Mouse (Mus musculus) neural tube, embryonic 10.5 days (tissue): ENCODE data around the gene Rab37.

ENCODE experiments used
- DNase-seq: peaks from one replicate; pipeline ENCODE4 v3.0.0-alpha.2; 2017; ENCODE audit warnings: low spot score; ENCODE audit errors: extremely low spot score

Gene Rab37

GRCm38 (mm10) chr11:115164341-115164975, 73.2 kb downstream of the Rab37 start:
- DNase-seq, result no peak

- no peak for DNase-seq
Measured at GRCm38 (mm10) chr11:115164976-115165374, 73.7 kb downstream of the Rab37 start.

GRCm38 (mm10) chr11:115166776-115167175, 75.5 kb downstream of the Rab37 start:
- no peak for DNase-seq

DNA sequence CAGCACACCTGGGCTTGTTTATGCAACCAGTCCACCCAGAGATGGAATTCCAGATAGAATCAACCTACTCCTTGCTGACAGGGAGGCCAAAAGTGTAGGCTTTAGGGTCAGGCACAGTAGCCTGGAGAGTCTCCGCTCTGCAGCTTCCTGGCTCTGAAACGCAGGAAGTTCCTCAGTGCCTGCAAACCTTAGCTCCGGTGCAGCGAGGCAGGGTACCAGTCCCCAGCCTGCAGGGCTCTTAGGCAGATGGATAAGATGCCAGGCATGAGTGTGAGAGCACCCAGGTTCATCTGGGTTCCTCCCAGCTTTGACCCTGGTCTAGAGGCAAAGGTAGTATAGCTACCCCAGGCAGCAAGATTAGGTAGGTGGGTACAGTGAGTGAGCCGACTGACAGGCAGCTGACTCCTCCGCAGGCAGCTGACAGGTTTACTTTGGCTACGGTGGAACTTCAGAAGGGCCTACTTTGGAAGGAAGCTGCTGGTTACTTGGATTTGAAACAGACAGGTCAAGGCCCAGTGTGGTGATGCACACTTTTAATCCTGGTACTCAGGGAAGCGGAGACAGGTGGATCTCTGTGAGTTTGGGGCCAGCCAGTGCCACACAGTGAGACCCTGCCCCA, 76.5 kb downstream of the Rab37 start:
- DNase-seq, result no peak

- DNase-seq, result no peak
Measured at GRCm38 (mm10) chr11:115169430-115169829, 78.2 kb downstream of the Rab37 start.

DNA sequence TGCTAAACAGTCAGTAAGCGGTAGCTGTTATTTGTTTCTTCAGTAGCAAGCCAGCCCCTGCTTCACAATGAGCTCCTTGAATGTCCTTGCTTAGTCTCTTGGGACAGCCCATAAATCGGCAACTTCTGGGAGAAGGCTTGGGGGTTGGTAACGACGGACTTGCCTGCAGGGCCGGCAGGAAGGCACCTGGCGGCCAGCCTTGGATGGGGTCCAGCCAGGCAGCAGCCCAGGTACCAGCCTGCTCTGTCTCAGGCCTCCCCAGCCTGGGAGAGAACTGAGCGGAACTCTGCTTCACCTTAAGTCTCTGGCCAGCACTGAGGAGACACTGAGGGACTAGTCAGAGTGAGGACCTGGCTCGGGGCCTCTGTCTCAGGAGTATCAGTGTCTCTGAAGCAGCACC, 79.9 kb downstream of the Rab37 start:
- no peak for DNase-seq

DNA sequence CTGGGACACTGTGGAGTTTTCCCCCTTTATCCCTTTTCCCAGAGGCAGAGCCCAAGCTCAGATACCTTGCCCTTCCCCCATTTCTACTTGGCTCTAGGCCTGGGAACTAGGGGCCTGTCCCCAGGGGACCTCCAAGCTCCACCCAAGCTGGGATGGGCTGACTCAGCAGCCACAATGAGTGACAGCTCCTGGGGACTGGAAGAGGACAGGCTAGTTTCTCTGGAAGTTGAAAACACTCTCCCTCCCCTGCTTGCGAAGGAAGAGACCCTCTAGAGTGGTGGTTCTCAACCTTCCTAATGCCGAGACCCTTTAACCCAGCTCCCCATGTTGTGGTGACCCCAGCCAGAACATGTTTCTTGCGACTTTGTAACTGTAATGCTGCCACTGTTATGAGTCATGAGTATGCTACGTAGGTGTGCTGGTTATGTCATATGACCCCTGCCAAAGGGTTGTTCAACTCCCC, 81.6 kb downstream of the Rab37 start:
- no peak for DNase-seq

DNA sequence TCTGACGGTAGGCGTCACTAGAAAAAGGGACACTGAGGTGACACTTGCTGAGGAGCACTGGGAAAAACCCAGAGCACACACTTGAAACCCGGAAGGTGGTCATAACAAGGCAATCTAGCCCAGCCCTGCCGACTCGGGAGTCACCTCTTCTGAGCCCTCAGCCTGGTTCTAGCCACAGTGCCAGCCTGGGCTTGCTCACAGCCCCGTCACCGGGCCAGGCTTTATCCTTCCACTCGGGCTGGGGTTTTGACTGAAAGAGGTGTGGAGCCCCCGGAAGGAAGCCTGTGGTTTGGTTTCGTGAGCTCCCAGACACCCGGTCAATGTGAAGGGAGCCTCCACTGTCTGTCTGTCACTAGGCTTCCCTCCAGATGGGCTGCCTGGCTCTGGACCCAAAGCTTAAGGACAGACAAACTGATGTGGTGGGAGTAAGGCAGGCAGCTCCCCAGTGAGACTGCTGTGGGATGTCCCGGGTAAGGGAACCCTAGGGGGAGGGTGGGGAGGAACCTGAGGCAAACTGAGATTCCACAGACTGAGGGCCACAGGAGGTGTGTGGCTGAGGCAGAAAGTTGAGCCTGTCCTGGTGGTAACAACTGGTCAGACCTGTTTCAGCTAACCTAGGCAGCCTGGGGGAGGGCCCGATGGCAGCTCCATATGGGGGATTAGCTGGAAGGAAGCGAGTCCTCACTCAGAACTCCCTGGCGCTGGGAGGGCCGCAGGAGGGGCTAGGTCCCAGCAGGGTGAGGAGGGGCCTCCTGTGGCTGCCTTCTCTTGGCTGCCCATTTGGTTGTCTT, 82.5 kb downstream of the Rab37 start:
- DNase-seq, result no peak

- no peak for DNase-seq
Measured at GRCm38 (mm10) chr11:115176399-115177190, 85.4 kb downstream of the Rab37 start.

DNA sequence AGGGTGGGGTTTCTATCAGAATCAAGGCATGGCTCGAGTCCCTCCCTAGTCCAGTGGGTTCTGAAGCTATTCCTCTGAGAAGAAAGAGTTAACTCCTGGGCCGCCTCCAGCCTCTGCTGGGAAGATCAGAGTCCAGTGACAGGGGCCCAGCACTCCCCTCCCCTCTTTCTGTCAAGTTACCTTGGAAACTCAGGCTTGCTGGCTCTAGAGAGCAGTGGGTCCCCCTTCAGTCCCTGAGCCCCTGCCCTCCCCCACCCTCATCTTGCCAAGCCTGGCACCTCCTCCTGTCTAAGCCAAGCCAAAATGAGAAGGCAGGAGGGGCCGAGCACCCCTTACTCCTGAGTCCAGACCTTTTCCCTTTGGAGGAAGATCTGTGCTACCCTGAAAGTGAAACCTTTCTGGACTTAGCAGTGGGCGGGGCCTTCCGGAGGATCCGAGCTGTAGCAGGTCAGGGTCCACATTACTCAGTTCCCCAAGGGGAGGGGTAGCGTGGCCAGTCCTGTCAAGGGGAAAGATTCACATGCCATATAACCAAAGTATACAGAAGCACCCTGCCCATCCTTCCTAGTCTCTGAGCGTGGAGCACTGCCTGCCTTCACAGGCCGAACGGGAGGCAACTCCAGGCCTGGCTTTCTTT, 86.4 kb downstream of the Rab37 start:
- no peak for DNase-seq

DNA sequence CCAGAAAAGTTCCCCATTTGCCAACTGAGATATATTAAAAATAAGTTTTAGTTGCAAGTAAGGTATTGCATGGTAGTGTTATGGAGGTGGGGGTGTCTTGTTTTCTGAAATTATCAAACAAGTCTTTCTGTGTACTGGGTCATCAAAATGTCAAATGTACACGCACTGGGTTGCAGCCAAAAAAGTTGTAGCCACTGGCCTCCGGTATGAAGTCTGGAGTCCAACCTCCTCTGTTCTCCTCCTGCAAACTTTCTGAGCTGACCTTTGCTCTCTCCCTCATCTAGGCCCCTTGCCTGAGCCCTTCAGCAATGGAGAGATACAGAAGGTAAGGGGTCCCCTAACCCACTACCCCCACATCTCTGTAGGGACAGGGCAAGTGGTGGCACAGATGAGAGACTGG, 87.5 kb downstream of the Rab37 start:
- DNase-seq, result no peak

- DNase-seq, result no peak
Measured at GRCm38 (mm10) chr11:115179191-115179590, 88.0 kb downstream of the Rab37 start.

GRCm38 (mm10) chr11:115179881-115180280, 88.7 kb downstream of the Rab37 start:
- no peak for DNase-seq

GRCm38 (mm10) chr11:115181913-115182638, 90.8 kb downstream of the Rab37 start:
- peak; percentile 89 for DNase-seq

DNA sequence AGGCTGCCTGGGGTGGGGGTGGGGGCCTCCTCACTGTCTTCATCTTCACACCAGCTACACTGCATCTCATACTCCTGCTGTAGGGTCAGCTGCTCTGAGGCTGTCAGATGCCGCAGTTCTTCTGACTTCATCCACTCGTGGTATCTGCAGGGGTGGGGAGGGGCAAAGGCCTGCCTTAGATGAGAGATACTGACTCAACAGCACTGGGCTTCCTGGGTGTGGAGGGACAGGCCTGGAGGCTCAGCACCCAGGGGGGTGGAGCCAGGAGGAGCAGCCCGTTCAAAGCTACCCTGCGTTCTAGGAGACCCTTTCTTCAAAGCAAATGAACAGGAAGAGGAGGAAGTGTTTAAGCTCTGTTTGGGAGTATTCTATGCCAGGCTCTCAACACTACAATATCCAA, 93.7 kb downstream of the Rab37 start:
- no peak for DNase-seq

GRCm38 (mm10) chr11:115187224-115187639, 96.0 kb downstream of the Rab37 start, which contains the start of gene Tmem104:
Tmem104 (plus strand) TSS chr11:115187487.
- peak; percentile 98 for DNase-seq

GRCm38 (mm10) chr11:115187693-115188092, 96.5 kb downstream of the Rab37 start, which contains the start of gene Nat9:
Nat9 (minus strand) TSS chr11:115187859.
- no peak for DNase-seq

DNA sequence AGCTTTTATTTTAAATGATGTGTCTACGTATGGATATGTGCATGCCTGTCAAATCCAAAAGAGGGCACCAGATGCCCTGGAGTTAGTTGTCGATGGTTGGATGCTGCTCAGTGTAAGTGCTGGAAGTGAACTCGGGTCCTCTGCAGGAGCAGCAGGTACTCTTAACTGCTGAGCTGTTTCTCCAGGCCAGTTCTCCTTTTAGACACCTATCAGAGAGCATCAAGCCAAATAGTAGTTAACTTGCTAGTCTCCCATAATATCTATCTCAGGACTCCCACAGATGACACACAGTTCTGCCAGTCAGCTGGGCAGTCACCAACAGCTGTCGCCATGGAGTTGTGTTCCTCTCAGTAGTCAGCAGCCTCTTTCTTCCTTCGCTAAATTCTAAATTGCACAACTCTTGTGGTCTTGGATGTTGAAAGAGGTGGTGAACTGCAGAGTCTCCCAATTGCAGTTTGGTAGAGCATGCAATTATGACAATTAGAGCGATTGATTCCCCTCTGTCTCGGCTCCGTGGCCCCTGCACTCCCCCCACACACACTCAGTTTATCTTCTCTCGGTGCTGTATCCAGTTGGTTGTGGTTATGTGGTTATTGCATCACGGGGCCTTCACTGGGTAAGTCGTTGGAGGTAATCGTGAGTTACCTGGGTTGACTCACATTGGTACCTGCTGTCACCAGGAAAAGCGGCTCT, 97.5 kb downstream of the Rab37 start:
- DNase-seq, result no peak

DNA sequence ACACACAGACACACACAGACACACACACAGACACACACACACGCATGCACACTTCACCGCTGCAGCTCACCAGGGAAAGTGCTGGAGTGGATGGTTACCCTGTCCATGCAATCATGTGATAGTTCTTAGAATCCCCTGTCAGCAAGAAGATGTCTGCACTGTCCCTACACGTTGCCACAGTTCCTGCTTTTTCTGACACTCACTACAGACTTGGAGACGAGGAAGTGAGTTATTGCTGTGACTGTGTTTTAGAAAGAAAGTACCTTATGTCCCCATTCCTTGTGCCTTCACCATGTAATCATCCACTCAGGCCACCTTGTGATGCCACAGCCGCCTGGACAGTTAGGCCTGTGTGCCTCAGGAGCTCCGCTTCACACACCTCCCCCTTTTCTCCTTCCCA, 98.1 kb downstream of the Rab37 start:
- no peak for DNase-seq

DNA sequence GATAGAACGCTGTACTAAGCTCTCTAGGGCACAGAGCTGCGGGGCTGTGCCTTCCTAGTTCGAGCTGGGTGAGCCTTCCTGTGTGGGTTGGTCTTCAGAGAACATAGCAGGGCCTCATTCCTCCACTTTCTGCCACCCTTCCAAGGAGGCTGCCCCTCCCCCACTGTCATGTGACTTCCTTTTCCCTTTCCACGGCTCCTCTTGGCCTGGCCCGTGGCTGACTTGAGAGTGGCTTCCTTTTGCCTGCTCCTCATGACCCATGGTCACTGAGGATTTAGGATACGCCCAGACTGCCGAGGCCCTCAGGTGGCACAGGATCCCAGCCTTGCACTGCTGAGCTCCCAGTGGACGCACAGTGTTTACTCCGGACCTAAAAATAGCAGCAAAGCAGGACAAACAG, 100.9 kb downstream of the Rab37 start:
- no peak for DNase-seq
